Mouse (Mus musculus): ENCODE measurements around the gene Rcan1. TPM values are rescaled to one million over a fixed set of nuclear protein-coding genes. Genes with fewer than 3 reads are reported as not detected.
"Not testable (repeated sequence)": the region's sequence is repeated elsewhere in the genome, so short reads cannot be mapped to it uniquely, and the experiment has no call there.

Rcan1 gene
- polyA plus RNA-seq, 1 experiment from 2014 or later: 39.9 TPM

DNA sequence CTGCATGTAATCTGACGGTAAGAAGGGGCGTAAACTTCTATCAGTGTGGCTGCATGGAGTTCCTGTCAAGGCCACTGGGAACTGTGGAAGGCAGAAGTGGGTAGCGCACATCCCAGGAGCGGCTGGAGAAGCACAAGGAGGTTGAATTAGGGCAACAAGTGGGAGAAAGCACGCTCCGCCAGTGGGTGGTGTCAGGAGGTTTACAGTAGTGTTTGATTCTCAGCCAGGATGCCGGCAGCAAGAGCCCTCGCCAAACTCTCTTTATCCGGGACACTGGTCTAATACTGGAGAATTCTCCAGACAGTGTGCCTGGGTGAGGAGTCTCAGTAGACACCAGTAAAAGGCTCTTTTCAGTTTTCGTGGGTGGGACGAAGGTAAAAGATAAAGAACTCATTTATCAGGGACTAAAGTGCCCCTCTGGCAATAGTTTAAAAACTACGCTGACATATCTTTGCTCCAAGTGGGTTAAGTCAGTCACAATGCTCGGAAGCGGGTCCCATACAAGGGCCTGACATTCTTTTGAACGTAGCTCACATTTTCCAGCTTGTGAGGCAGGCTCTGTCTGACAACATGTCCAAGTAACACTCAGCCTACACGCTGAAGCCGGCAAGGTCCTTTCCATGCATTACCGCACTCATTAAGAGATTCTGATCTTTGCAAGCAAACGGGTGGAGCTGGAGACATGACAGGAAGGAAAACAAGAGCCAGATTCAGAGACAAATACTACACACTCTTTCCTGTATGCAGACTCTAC, 42.3 kb downstream of the Rcan1 start:
- H3K4me1 ChIP-seq: peaks cover 49% of the 10 kb centered on the region
- ATAC-seq (ENCODE audit: insufficient number of reproducible peaks, low FRiP score, low TSS enrichment, low read depth): 0 out of 2 replicates have a peak, but pooled peaks have one; percentile 37
- no peaks in the 10 kb centered on the region for H3K27me3 ChIP-seq

DNA sequence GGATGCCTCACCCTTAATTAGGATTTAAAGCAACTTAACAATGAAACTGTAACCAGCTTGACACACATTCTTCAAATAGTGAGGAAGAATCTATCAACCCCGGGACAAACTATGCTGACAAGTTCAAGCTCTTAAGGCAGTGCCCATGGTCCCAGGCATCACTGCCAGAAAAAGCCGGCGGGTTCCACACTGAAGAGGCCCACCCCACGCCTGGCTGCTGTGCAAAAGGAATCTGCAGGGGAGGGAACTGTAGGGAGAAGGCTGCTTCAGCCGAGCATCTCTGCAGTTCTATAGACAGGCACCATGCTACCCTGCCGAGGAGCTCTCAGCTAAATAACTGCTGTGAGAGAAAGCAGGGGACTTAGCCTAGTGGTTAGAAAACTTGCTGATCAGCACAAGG, 44.0 kb downstream of the Rcan1 start:
- no peaks in the 10 kb centered on the region for H3K27me3 ChIP-seq
- WGBS: 40% methylated on average over 6 of the region's 6 CpGs
- no peak overlapping the region for H3K4me2 ChIP-seq
- peaks cover 4% of the 10 kb centered on the region; the same call in 1 of the 2 replicates for H3K36me3 ChIP-seq
- no peak overlapping the region for H3K9ac ChIP-seq
- ATAC-seq (ENCODE audit: insufficient number of reproducible peaks, low FRiP score, low TSS enrichment, low read depth): no peak
- no peak overlapping the region for H3K27ac ChIP-seq
- H3K9me3 ChIP-seq: no peaks in the 10 kb centered on the region
- peaks cover 65% of the 10 kb centered on the region for H3K4me1 ChIP-seq
- no peak overlapping the region for H3K4me3 ChIP-seq

More for the DNA sequence above, 42.3 kb downstream of the Rcan1 start:
- Histone ChIP-seq H3K4me2 (no peak overlapping the region), H3K4me3 (no peak overlapping the region), H3K9ac (no peak overlapping the region), H3K27ac (peak overlapping the region; percentile 75), H3K36me3 (peaks cover 6% of the 10 kb centered on the region; the same call in 1 of the 2 replicates), H3K9me3 (no peaks in the 10 kb centered on the region)
- WGBS: 30% methylated on average over 19 of the region's 19 CpGs

GRCm38 (mm10) chr16:92425875-92426274, 44.8 kb downstream of the Rcan1 start:
- no peak overlapping the region for H3K9ac ChIP-seq
- no peak overlapping the region for H3K27ac ChIP-seq
- H3K27me3 ChIP-seq: no peaks in the 10 kb centered on the region
- ATAC-seq (ENCODE audit: insufficient number of reproducible peaks, low FRiP score, low TSS enrichment, low read depth): no peak
- no peak overlapping the region for H3K4me3 ChIP-seq
- peaks cover 73% of the 10 kb centered on the region for H3K4me1 ChIP-seq
- H3K4me2 ChIP-seq: no peak overlapping the region
- no peaks in the 10 kb centered on the region for H3K9me3 ChIP-seq
- H3K36me3 ChIP-seq: no peaks in the 10 kb centered on the region
- 60% methylated on average over 11 of the region's 11 CpGs for WGBS

DNA sequence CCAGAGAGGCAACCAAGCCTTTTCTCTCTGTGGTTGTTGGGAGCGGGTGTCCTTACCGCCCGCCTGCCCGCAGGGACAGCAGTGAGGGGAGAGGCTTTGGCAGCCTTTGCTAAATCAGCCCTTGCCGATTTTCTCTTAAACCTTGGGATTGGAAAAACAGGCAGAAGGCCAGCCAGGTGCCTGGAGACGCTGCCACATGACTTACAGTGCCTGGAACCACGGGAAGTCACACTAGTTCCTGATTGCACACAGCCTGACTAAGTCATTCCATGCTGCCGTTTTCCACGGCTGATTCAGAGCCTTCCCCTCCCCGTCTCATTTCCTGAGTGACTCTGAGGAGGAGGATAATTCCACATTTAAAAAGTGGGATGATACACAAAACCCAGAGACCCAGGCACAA, 47.3 kb downstream of the Rcan1 start:
- no peaks in the 10 kb centered on the region for H3K9me3 ChIP-seq
- no peak overlapping the region for H3K4me3 ChIP-seq
- H3K4me2 ChIP-seq: peak overlapping the region; percentile 24
- H3K36me3 ChIP-seq: no peaks in the 10 kb centered on the region
- H3K27ac ChIP-seq: peak overlapping the region; percentile 90
- peak; percentile 48; the same call in 1 of the 2 replicates for ATAC-seq (ENCODE audit: insufficient number of reproducible peaks, low FRiP score, low TSS enrichment, low read depth)
- 19% methylated on average over 10 of the region's 10 CpGs for WGBS
- H3K4me1 ChIP-seq: peaks cover 62% of the 10 kb centered on the region
- H3K9ac ChIP-seq: no peak overlapping the region
- H3K27me3 ChIP-seq: no peaks in the 10 kb centered on the region

- peaks cover 56% of the 10 kb centered on the region for H3K4me1 ChIP-seq
- 54% methylated on average over 13 of the region's 13 CpGs for WGBS
- H3K36me3 ChIP-seq: no peaks in the 10 kb centered on the region
- H3K27ac ChIP-seq: peak overlapping the region; percentile 90
- H3K4me3 ChIP-seq: no peak overlapping the region
- ATAC-seq (ENCODE audit: insufficient number of reproducible peaks, low FRiP score, low TSS enrichment, low read depth): no peak
- H3K27me3 ChIP-seq: no peaks in the 10 kb centered on the region
- H3K4me2 ChIP-seq: peak overlapping the region; percentile 24
- H3K9ac ChIP-seq: no peak overlapping the region
- H3K9me3 ChIP-seq: no peaks in the 10 kb centered on the region
Observed at GRCm38 (mm10) chr16:92422435-92423362, 48.0 kb downstream of the Rcan1 start.

DNA sequence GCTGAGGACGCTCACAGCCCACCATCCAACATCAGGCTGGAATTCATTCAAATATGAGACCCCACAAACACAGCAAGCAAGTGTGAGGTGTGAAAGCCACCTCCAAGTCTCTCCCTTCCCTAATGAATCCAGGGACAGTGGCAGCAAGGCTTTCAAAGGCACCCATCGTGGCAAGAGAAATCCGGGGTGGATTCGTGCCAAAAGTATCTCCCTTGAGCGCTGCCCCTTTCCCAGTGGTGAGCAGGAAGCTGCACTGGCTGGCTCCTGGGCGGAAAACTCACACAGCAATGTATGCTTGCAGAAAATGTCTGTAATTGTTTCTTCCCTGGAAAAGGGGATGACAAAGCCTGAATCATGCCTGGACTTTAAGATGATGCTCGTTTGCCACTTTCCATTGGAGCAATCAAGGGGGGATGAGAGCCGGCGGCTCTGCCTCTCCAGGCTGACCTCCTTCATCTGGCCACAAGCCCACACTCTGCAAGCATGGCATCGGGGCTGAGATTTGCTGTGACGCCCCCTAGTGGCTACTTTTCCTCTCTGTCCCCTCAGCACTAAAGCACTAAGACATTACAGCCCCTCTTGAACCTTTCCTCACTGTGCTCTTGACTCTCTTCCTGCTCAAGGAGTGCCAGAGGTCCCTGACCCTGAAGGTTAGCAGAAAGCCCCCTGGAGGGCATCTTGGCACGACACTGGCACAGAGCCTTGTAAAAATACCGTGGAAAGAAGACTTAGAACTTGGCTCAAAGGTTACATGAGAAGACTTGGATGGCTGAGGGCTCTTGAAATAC, 49.3 kb downstream of the Rcan1 start:
- Histone ChIP-seq H3K36me3 (no peaks in the 10 kb centered on the region), H3K9me3 (no peaks in the 10 kb centered on the region), H3K27ac (no peak overlapping the region), H3K4me2 (no peak overlapping the region), H3K27me3 (no peaks in the 10 kb centered on the region), H3K4me1 (peaks cover 42% of the 10 kb centered on the region), H3K9ac (no peak overlapping the region), H3K4me3 (no peak overlapping the region)
- ATAC-seq (ENCODE audit: insufficient number of reproducible peaks, low FRiP score, low TSS enrichment, low read depth): no peak
- WGBS: 58% methylated on average over 13 of the region's 13 CpGs

DNA sequence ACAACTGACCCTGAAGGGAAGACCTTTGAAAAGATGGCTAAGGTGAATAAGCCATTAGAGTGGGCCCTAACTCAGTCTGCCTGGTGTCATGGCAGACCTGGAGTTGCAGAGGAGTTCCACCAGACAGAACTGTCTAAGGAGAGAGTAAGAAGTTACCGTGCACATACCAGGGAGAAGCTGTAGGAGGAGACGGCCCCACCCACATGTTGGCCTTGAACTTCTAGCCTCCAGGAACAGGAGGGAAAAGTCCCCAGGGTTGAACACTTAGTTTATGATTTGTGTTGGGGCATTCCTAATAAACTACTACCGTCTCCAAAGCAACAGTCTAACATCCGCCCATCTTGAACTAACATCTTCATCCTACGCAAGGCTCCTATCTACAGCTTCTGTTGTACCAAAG, 50.0 kb downstream of the Rcan1 start:
- Histone ChIP-seq H3K4me2 (no peak overlapping the region), H3K27ac (no peak overlapping the region), H3K9ac (no peak overlapping the region), H3K4me1 (peaks cover 41% of the 10 kb centered on the region), H3K9me3 (no peaks in the 10 kb centered on the region), H3K4me3 (no peak overlapping the region), H3K36me3 (no peaks in the 10 kb centered on the region), H3K27me3 (no peaks in the 10 kb centered on the region)
- 87% methylated on average over 5 of the region's 5 CpGs for WGBS
- no peak for ATAC-seq (ENCODE audit: insufficient number of reproducible peaks, low FRiP score, low TSS enrichment, low read depth)

DNA sequence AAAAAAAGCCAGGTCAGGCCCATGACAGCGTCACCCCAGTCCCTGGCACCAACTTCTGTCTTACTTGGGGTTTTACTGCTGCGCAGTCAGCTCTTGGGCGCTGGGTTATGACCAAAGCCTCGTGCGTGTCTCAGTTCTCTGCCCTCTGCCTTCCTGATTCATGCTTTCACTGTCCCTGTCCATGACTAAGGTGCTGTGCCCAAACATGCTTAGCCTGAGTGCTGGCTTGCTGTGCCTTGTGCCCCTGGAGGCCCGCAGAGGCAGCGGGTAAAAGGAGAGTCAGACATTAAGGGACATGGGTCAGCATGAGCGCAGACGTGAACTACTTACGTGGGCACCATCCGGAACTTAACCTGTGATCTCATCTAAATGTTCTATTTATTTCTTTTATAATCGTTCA, 51.6 kb downstream of the Rcan1 start:
- Histone ChIP-seq H3K9me3 (no peaks in the 10 kb centered on the region), H3K4me1 (peaks cover 39% of the 10 kb centered on the region), H3K27ac (no peak overlapping the region), H3K9ac (no peak overlapping the region), H3K4me2 (no peak overlapping the region), H3K27me3 (no peaks in the 10 kb centered on the region), H3K4me3 (no peak overlapping the region), H3K36me3 (no peaks in the 10 kb centered on the region)
- WGBS: 87% methylated on average over 12 of the region's 12 CpGs
- no peak for ATAC-seq (ENCODE audit: insufficient number of reproducible peaks, low FRiP score, low TSS enrichment, low read depth)

- H3K27me3 ChIP-seq: no peaks in the 10 kb centered on the region
- H3K4me1 ChIP-seq: peaks cover 28% of the 10 kb centered on the region
- H3K4me2 ChIP-seq: no peak overlapping the region
- ATAC-seq (ENCODE audit: insufficient number of reproducible peaks, low FRiP score, low TSS enrichment, low read depth): no peak
- H3K4me3 ChIP-seq: no peak overlapping the region
- no peak overlapping the region for H3K27ac ChIP-seq
- no peaks in the 10 kb centered on the region for H3K36me3 ChIP-seq
- no peak overlapping the region for H3K9ac ChIP-seq
- no peaks in the 10 kb centered on the region for H3K9me3 ChIP-seq
- WGBS: 67% methylated on average over 2 of the region's 2 CpGs
Observed at GRCm38 (mm10) chr16:92417267-92417666, 53.4 kb downstream of the Rcan1 start.

DNA sequence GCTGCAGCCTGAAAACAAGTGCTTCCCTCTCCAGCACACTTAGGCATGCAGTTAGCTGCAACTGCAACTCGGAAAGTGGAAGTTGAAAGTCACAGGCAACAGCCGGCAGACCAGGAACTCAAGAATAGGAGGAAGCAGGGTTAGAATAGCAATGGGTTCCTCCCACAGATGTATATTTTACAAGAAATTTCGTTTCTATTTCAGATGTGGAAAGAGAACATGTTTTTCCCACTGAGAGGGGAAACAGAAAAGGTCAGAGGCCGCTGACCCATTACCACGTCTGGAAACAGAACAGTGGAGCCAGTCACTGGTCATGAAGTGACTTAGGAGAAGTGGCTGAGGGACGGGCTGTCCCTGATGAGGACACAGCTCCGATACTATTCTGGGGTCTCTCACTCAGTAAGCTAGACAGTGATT, 55.0 kb downstream of the Rcan1 start:
- H3K4me1 ChIP-seq: peaks cover 28% of the 10 kb centered on the region
- H3K36me3 ChIP-seq: no peaks in the 10 kb centered on the region
- H3K9ac ChIP-seq: no peak overlapping the region
- no peak for ATAC-seq (ENCODE audit: insufficient number of reproducible peaks, low FRiP score, low TSS enrichment, low read depth)
- H3K27me3 ChIP-seq: no peaks in the 10 kb centered on the region
- 55% methylated on average over 7 of the region's 7 CpGs for WGBS
- H3K9me3 ChIP-seq: no peaks in the 10 kb centered on the region
- H3K27ac ChIP-seq: peak overlapping the region; percentile 33; the same call in 1 of the 2 replicates
- H3K4me3 ChIP-seq: no peak overlapping the region
- H3K4me2 ChIP-seq: no peak overlapping the region

GRCm38 (mm10) chr16:92415038-92415437, 55.6 kb downstream of the Rcan1 start:
- H3K4me2 ChIP-seq; H3K36me3 ChIP-seq; H3K27me3 ChIP-seq; ATAC-seq (ENCODE audit: insufficient number of reproducible peaks, low FRiP score, low TSS enrichment, low read depth); H3K4me3 ChIP-seq; H3K27ac ChIP-seq; H3K9me3 ChIP-seq; H3K9ac ChIP-seq: not testable (repeated sequence)
- 64% methylated on average over 6 of the region's 6 CpGs for WGBS
- H3K4me1 ChIP-seq: peaks cover 28% of the 10 kb centered on the region

Measured in limb, embryonic 15.5 days (tissue).